Mouse (Mus musculus): Measurements from ENCODE around the gene Slfn14.

DNA sequence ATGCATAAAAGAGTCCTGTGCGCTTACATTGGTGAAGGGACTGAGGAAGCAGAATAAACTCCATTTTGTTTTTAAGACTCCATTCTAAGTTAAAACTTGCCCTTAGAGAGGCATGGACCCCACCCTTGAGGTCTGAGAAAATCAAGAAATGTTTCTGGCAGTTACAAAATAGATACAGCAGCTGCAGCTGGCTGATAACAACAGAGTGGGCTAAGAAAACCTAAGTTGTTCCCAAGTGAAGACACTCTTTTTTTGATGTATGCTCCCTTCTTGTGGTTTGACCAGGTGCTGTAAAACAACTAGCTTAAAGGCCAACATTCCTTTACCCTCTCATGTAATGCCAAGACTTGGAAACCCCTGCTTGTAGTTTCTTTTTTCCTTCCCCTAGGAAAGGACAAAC, 23.9 kb downstream of the Slfn14 start:
- TF ChIP-seq CTCF (IDR thresholded peaks at IDR 0.05; ENCODE audit: borderline replicate concordance, extremely low read depth, insufficient read depth, insufficient read length) (no peak), POLR2A (IDR thresholded peaks at IDR 0.05; ENCODE audit: borderline replicate concordance, extremely low read depth, insufficient read depth, insufficient read length, poor library complexity, severe bottlenecking) (no peak)

All from brain, embryonic 14.5 days (tissue).